Mouse (Mus musculus) midbrain, embryonic 14.5 days (tissue): ENCODE measurements around the gene Ankrd22. TPM values are rescaled to one million over a fixed set of nuclear protein-coding genes. Genes with fewer than 3 reads are reported as not detected.

Source experiments
- ATAC-seq: fragments of 200-750 bp; cut with Nextera tagmentation; 2 replicates; pipeline ENCODE4 v1.8.0; 2017; ENCODE audit warnings: moderate number of reproducible peaks, moderate library complexity; ENCODE audit not compliant: low FRiP score, low TSS enrichment
- DNase-seq: peaks from one replicate; pipeline ENCODE4 v3.0.0-alpha.2; 2015
- H3K27ac ChIP-seq: fragments of 300-500 bp; sonication (generic); replicated peaks from 2 replicates; pipeline ENCODE4 v1.5.1; 2014; ENCODE audit warnings: mild to moderate bottlenecking, low read depth, low read length, moderate library complexity
- H3K27me3 ChIP-seq: fragments of 300-500 bp; sonication (generic); 2 replicates; pipeline ENCODE4 v1.6.1; 2014; ENCODE audit warnings: low read length, control low read depth, mixed read lengths; ENCODE audit not compliant: control insufficient read depth, insufficient read depth
- H3K36me3 ChIP-seq: fragments of 300-500 bp; sonication (generic); 2 replicates; pipeline ENCODE4 v1.6.1; 2014; ENCODE audit warnings: low read length, control low read depth; ENCODE audit not compliant: control insufficient read depth, insufficient read depth
- H3K4me1 ChIP-seq: fragments of 300-500 bp; sonication (generic); 2 replicates; pipeline ENCODE4 v1.6.1; 2014; ENCODE audit warnings: mild to moderate bottlenecking, antibody characterized with exemption, low read length, control low read depth; ENCODE audit not compliant: control insufficient read depth, insufficient read depth
- H3K4me2 ChIP-seq: fragments of 300-500 bp; sonication (generic); 2 replicates; pipeline ENCODE4 v1.6.1; 2014; ENCODE audit warnings: mild to moderate bottlenecking, low read length, moderate library complexity
- H3K4me3 ChIP-seq: fragments of 300-500 bp; sonication (generic); replicated peaks from 2 replicates; pipeline ENCODE4 v1.5.1; 2014; ENCODE audit warnings: low read depth, low read length
- H3K9ac ChIP-seq: fragments of 300-500 bp; sonication (generic); replicated peaks from 2 replicates; pipeline ENCODE4 v1.6.1; 2014; ENCODE audit warnings: mild to moderate bottlenecking, low read length, moderate library complexity
- H3K9me3 ChIP-seq: fragments of 300-500 bp; sonication (generic); 2 replicates; pipeline ENCODE4 v1.6.1; 2016; ENCODE audit warnings: low read length, control low read depth, mixed read lengths; ENCODE audit not compliant: control insufficient read depth
- WGBS: fragments of 180-500 bp; shearing (Covaris S2); extraction: QIAGEN DNeasy Blood & Tissue Kit; methylation state at CpG from one replicate; pipeline ENCODE4 v1.1.7; 2014; 5-methylcytosine and 5-hydroxymethylcytosine counted together
- polyA plus RNA-seq: library from polyadenylated mRNA; unstranded; fragments of >200 nt; fragmentation: Nextera tagmentation; extraction: Ambion mirVana; gene quantifications from 2 replicates; pipeline ENCODE4 v1.2.1, GENCODE M21; 2014

Ankrd22 gene
- polyA plus RNA-seq: not detected in 2 replicates

DNA sequence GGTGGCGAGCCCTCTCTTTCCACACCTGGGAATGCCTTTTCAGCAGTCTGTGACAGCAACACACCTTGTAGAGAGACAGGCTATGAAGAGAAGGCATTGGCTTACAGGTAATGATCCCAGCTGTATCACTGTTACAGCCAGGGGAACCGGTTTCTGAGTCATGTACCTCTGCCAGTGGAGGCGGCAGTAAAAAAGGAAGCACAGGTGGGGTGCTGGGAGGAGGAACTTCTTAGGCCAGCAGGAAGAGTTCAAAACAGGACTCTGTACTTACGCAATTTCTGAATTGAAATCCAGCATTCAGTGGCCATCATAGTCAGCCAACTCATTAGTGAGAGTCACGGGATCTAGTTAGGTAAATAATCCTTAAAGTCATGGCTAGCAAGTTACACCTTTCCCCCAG is at the start of gene Ankrd22:
TSS of gene Ankrd22 (minus strand) at position 163 of the 400 bp plus-strand sequence.
- Histone ChIP-seq H3K4me1 (no peaks in the 10 kb centered on the region), H3K27ac (no peak within 1 kb of the TSS), H3K27me3 (no peaks in the 10 kb centered on the region), H3K4me2 (no peak within 1 kb of the TSS), H3K9ac (no peak within 1 kb of the TSS), H3K36me3 (no peaks in the 10 kb centered on the region), H3K4me3 (no peak within 1 kb of the TSS), H3K9me3 (no peaks in the 10 kb centered on the region)
- 81% methylated on average over 5 of the region's 5 CpGs for WGBS
- DNase-seq: no peak
- ATAC-seq: no peak

DNA sequence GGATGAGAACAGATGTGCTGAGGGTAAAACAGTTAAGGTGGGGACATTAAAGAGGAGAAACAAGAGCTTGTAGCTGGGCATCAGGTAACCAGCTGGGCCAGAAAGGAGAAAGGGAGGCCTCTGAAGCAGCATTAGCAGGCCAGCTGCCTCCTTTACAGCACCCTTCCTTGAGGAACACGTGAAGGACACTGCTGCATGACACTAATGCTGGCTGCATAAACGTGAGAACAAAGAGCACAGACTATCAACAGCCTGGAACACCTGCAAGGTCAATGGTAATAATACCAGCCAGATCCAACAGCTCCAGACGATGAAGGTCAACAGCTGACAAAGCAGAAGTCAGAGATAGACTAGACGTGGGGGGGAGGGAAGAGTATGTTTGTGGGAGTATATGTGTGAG is 48.3 kb upstream of the Ankrd22 start:
- no peaks in the 10 kb centered on the region for H3K27me3 ChIP-seq
- H3K9me3 ChIP-seq: no peaks in the 10 kb centered on the region
- 75% methylated on average over 4 of the region's 4 CpGs for WGBS
- H3K4me1 ChIP-seq: no peaks in the 10 kb centered on the region
- no peaks in the 10 kb centered on the region for H3K36me3 ChIP-seq
- H3K4me3 ChIP-seq: no peak overlapping the region
- no peak for DNase-seq
- no peak for ATAC-seq
- no peak overlapping the region for H3K27ac ChIP-seq
- H3K4me2 ChIP-seq: no peak overlapping the region
- no peak overlapping the region for H3K9ac ChIP-seq

- H3K36me3 ChIP-seq: no peaks in the 10 kb centered on the region
- H3K9me3 ChIP-seq: no peaks in the 10 kb centered on the region
- H3K4me1 ChIP-seq: no peaks in the 10 kb centered on the region
- ATAC-seq (no peak), DNase-seq (no peak)
- no peak overlapping the region for H3K9ac ChIP-seq
- H3K4me2 ChIP-seq: no peak overlapping the region
- H3K4me3 ChIP-seq: no peak overlapping the region
- no peaks in the 10 kb centered on the region for H3K27me3 ChIP-seq
- H3K27ac ChIP-seq: no peak overlapping the region
These were observed 47.4 kb upstream of the Ankrd22 start for GRCm38 (mm10) chr19:34213251-34213645.

DNA sequence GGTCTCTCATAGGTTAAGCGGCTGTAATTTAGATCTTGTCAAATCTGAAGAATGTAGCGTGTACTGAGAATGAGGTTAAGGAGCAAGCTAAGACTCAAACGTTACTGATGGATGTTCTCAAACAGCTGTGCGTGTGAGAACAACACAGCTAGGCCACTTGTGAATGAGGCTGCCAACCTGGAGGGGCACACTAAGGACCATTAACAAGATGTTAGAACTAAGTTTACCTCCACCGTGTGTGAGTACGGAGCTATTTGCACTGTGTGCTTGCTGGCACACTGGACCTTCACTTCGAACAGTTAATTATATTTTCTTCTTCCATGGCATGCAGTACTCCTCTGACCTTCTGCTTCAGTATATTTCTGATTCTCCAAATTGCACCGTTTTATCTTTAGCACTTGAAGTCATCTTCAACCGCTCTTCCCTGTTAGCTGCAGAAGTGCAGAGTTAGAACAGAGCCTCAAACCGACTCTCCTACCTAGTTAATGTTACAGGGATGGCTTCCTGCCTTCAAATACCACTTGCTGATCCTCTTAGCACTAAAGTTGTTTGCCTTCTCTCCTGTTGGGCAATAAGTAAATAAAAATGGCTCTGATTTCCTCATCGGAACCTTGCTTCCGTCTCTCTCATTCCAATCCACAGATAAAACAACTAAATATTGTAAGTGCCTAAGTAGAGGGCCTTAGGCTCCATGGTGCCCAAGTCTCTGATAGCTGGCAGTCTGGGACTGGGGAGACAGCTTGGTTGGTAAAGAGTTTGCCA is 46.8 kb upstream of the Ankrd22 start:
- no peaks in the 10 kb centered on the region for H3K4me1 ChIP-seq
- WGBS: 92% methylated on average over 12 of the region's 12 CpGs
- DNase-seq (no peak), ATAC-seq (no peak)
- no peaks in the 10 kb centered on the region for H3K9me3 ChIP-seq
- H3K27me3 ChIP-seq: no peaks in the 10 kb centered on the region
- no peak overlapping the region for H3K27ac ChIP-seq
- H3K4me3 ChIP-seq: no peak overlapping the region
- H3K4me2 ChIP-seq: no peak overlapping the region
- H3K36me3 ChIP-seq: no peaks in the 10 kb centered on the region
- H3K9ac ChIP-seq: no peak overlapping the region

- no peak for DNase-seq
- Histone ChIP-seq H3K27ac (no peak overlapping the region), H3K4me3 (no peak overlapping the region), H3K36me3 (no peaks in the 10 kb centered on the region), H3K4me2 (no peak overlapping the region), H3K27me3 (no peaks in the 10 kb centered on the region), H3K4me1 (no peaks in the 10 kb centered on the region), H3K9me3 (no peaks in the 10 kb centered on the region), H3K9ac (no peak overlapping the region)
- whole genome bisulfite sequencing: 73% methylated on average over 2 of the region's 2 CpGs
- no peak for ATAC-seq
These were observed 45.0 kb upstream of the Ankrd22 start for GRCm38 (mm10) chr19:34210841-34211240.

DNA sequence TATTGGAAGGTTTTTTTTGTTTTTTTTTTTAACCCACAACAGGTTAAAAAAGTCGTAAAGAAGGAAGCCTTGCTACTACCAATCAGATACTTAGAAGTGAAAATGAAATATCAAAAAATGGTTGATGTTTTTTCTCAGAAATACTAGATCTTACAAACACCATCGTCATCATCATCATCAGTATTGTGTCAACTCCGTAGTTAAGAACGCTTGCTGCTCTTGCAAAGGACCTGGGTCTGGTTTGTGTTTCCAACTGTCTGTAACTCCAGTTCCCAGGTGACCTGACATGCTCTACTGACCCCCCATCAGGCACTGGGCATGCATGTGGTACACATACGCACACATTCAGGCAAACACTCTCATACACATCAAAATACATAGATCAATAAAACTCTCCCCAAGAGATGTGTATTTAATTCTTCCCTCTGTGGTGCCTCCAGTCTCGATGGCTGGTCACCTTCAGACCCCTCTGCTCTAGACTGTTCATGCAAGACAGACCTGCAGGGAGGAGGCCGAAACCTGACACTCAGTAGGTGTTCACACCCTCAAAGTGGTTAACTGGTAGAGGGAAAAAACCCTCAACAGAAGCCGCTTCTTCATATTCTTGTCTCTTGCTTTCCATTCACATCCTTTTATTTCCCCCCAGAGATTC is 44.2 kb upstream of the Ankrd22 start:
- H3K27ac ChIP-seq: no peak overlapping the region
- no peak overlapping the region for H3K9ac ChIP-seq
- no peak overlapping the region for H3K4me3 ChIP-seq
- WGBS: 86% methylated on average over 8 of the region's 8 CpGs
- no peaks in the 10 kb centered on the region for H3K27me3 ChIP-seq
- no peaks in the 10 kb centered on the region for H3K9me3 ChIP-seq
- DNase-seq: no peak
- no peaks in the 10 kb centered on the region for H3K4me1 ChIP-seq
- no peak overlapping the region for H3K4me2 ChIP-seq
- H3K36me3 ChIP-seq: no peaks in the 10 kb centered on the region
- no peak for ATAC-seq

DNA sequence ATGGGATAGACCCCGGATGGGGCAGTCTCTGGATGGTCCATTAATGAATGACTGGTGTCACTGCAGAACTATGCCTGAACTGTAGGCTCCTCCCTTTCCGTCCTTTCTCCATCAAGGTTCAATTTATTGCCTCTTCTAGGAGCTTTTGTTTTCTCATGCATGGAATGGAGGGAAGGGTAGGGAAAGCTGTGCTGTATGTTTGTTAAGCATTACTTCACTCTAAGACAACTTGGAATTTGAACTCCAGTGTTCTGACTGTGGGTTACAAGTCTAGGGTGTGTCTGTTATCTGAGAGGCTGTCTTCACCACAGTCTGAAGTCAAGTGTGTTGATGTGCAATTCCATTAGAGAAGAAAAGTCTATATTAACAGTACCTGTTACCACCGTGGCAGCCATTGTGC is 43.2 kb upstream of the Ankrd22 start:
- Histone ChIP-seq H3K9me3 (no peaks in the 10 kb centered on the region), H3K36me3 (no peaks in the 10 kb centered on the region), H3K9ac (no peak overlapping the region), H3K4me1 (no peaks in the 10 kb centered on the region), H3K4me3 (no peak overlapping the region), H3K27ac (no peak overlapping the region), H3K4me2 (no peak overlapping the region), H3K27me3 (no peaks in the 10 kb centered on the region)
- ATAC-seq: no peak
- DNase-seq: no peak
- 89% methylated on average over 3 of the region's 3 CpGs for WGBS

DNA sequence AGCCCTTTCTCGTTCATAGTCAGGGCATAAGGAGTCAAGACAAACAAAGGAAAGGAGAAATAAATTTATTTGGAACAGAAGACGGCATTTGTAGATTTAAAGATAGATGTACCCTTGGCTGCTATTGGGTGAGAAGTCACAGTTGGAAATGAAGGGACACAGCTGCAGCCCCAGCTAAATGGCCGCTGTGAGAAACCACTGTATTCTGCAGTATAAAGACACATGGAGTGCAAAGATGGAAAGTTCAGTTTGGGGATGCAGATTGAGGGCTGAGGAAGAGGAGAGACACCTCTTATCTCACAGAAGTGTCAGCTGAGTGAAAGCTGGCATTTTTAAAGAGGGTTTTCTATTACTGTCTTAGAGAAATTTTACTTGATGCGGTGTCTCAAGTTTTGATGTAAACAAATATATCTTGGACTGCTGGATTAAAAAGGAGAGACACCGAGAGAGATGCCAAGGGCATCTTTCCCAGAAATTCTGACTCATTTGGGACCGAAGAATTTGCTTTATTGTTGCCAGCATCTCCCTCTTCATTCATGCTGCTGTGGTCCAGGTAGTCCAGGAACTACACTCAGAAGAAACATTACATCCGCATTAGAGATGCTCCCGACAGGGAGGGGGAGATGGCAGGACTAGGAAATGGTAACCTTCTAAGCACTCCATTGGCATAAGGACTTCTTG is 41.0 kb upstream of the Ankrd22 start:
- H3K4me2 ChIP-seq: no peak overlapping the region
- WGBS: 91% methylated on average over 8 of the region's 8 CpGs
- ATAC-seq (no peak), DNase-seq (no peak)
- no peak overlapping the region for H3K27ac ChIP-seq
- no peaks in the 10 kb centered on the region for H3K27me3 ChIP-seq
- H3K36me3 ChIP-seq: no peaks in the 10 kb centered on the region
- no peaks in the 10 kb centered on the region for H3K9me3 ChIP-seq
- no peak overlapping the region for H3K4me3 ChIP-seq
- H3K9ac ChIP-seq: no peak overlapping the region
- no peaks in the 10 kb centered on the region for H3K4me1 ChIP-seq
